Mouse (Mus musculus): ENCODE measurements around the gene Rpl21.

The Rpl21 gene

GRCm38 (mm10) chr5:146832769-146833448 lies at the start of gene Rpl21:
Rpl21 (plus strand) TSS chr5:146832890.
- in situ Hi-C loops (cut with MboI; ENCODE audit: low sequenced_read_pairs) = no loop called here

- in situ Hi-C loops (cut with MboI; ENCODE audit: low sequenced_read_pairs) = no loop called here
Measured at GRCm38 (mm10) chr5:146783300-146783699, 49.4 kb upstream of the Rpl21 start.

GRCm38 (mm10) chr5:146783891-146784290 lies 48.8 kb upstream of the Rpl21 start:
- in situ Hi-C loops (cut with MboI; ENCODE audit: low sequenced_read_pairs) = no loop called here

- in situ Hi-C loops (cut with MboI; ENCODE audit: low sequenced_read_pairs) = no loop called here
Measured at GRCm38 (mm10) chr5:146786123-146786522, 46.6 kb upstream of the Rpl21 start.

GRCm38 (mm10) chr5:146789413-146789812 lies 43.3 kb upstream of the Rpl21 start:
- in situ Hi-C loops (cut with MboI; ENCODE audit: low sequenced_read_pairs) = no loop called here

GRCm38 (mm10) chr5:146790944-146791343 lies 41.7 kb upstream of the Rpl21 start:
- in situ Hi-C loops (cut with MboI; ENCODE audit: low sequenced_read_pairs) = no loop called here

GRCm38 (mm10) chr5:146792140-146792791 lies 40.4 kb upstream of the Rpl21 start:
- in situ Hi-C loops (cut with MboI; ENCODE audit: low sequenced_read_pairs) = no loop called here

- in situ Hi-C loops (cut with MboI; ENCODE audit: low sequenced_read_pairs) = no loop called here
Measured at GRCm38 (mm10) chr5:146793630-146794083, 39.0 kb upstream of the Rpl21 start.

GRCm38 (mm10) chr5:146794084-146794852 lies 38.4 kb upstream of the Rpl21 start:
- in situ Hi-C loops (cut with MboI; ENCODE audit: low sequenced_read_pairs) = no loop called here

- in situ Hi-C loops (cut with MboI; ENCODE audit: low sequenced_read_pairs) = no loop called here
Measured at GRCm38 (mm10) chr5:146794853-146795252, 37.8 kb upstream of the Rpl21 start, which contains the start of gene Usp12. Usp12 (minus strand) TSS chr5:146795006.

- in situ Hi-C loops (cut with MboI; ENCODE audit: low sequenced_read_pairs) = no loop called here
Measured at GRCm38 (mm10) chr5:146795728-146796127, 37.0 kb upstream of the Rpl21 start.

- in situ Hi-C loops (cut with MboI; ENCODE audit: low sequenced_read_pairs) = no loop called here
Measured at GRCm38 (mm10) chr5:146798031-146798430, 34.7 kb upstream of the Rpl21 start.

GRCm38 (mm10) chr5:146806004-146806430 lies 26.7 kb upstream of the Rpl21 start:
- in situ Hi-C loops (cut with MboI; ENCODE audit: low sequenced_read_pairs) = no loop called here

GRCm38 (mm10) chr5:146809951-146810350 lies 22.7 kb upstream of the Rpl21 start:
- in situ Hi-C loops (cut with MboI; ENCODE audit: low sequenced_read_pairs) = no loop called here

- in situ Hi-C loops (cut with MboI; ENCODE audit: low sequenced_read_pairs) = no loop called here
Measured at GRCm38 (mm10) chr5:146812866-146813265, 19.8 kb upstream of the Rpl21 start.

- in situ Hi-C loops (cut with MboI; ENCODE audit: low sequenced_read_pairs) = no loop called here
Measured at GRCm38 (mm10) chr5:146813421-146813820, 19.3 kb upstream of the Rpl21 start.

GRCm38 (mm10) chr5:146815394-146815793 lies 17.3 kb upstream of the Rpl21 start:
- in situ Hi-C loops (cut with MboI; ENCODE audit: low sequenced_read_pairs) = no loop called here

- in situ Hi-C loops (cut with MboI; ENCODE audit: low sequenced_read_pairs) = no loop called here
Measured at GRCm38 (mm10) chr5:146817583-146817982, 15.1 kb upstream of the Rpl21 start.

GRCm38 (mm10) chr5:146818906-146819623 lies 13.6 kb upstream of the Rpl21 start:
- in situ Hi-C loops (cut with MboI; ENCODE audit: low sequenced_read_pairs) = no loop called here

GRCm38 (mm10) chr5:146823005-146823404 lies 9.7 kb upstream of the Rpl21 start:
- in situ Hi-C loops (cut with MboI; ENCODE audit: low sequenced_read_pairs) = no loop called here

- in situ Hi-C loops (cut with MboI; ENCODE audit: low sequenced_read_pairs) = no loop called here
Measured at GRCm38 (mm10) chr5:146829528-146829927, 3.2 kb upstream of the Rpl21 start.

Data from CH12F3 (cell line).